Mouse (Mus musculus) liver, postnatal 0 days (tissue): ENCODE results near the gene Gm3542. TPM values are rescaled to one million over a fixed set of nuclear protein-coding genes. Genes with fewer than 3 reads are reported as not detected.
"Not testable (repeated sequence)": the region's sequence is repeated elsewhere in the genome, so short reads cannot be mapped to it uniquely, and the experiment has no call there.

Experiments
- ATAC-seq: fragments of 200-750 bp; cut with Nextera tagmentation; 2 replicates; pipeline ENCODE4 v1.8.0; 2017; ENCODE audit warnings: mild to moderate bottlenecking, moderate library complexity
- DNase-seq: peaks from one replicate; pipeline ENCODE4 v3.0.0-alpha.2; 2016
- H3K27ac ChIP-seq: fragments of 300-500 bp; sonication (generic); 2 replicates; pipeline ENCODE4 v1.5.1; 2014; ENCODE audit warnings: antibody characterized with exemption, moderate library complexity, mild to moderate bottlenecking, low read depth
- H3K27me3 ChIP-seq: fragments of 300-500 bp; sonication (generic); 2 replicates; pipeline ENCODE4 v1.6.1; 2014; ENCODE audit warnings: low read length, control low read depth, mixed read lengths; ENCODE audit not compliant: insufficient read depth
- H3K36me3 ChIP-seq: fragments of 300-500 bp; sonication (generic); replicated peaks from 2 replicates; pipeline ENCODE4 v1.6.1; 2014; ENCODE audit warnings: mild to moderate bottlenecking, control low read depth, low read length, moderate library complexity, mixed read lengths; ENCODE audit not compliant: insufficient read depth
- H3K4me1 ChIP-seq: fragments of 300-500 bp; sonication (generic); 2 replicates; pipeline ENCODE4 v1.6.1; 2014; ENCODE audit warnings: antibody characterized with exemption, mild to moderate bottlenecking, control low read depth; ENCODE audit not compliant: insufficient read depth
- H3K4me2 ChIP-seq: fragments of 300-500 bp; sonication (generic); 2 replicates; pipeline ENCODE4 v1.6.1; 2014; ENCODE audit warnings: low read depth, mild to moderate bottlenecking, low read length, moderate library complexity, mixed read lengths
- H3K4me3 ChIP-seq: fragments of 300-500 bp; sonication (generic); 2 replicates; pipeline ENCODE4 v1.5.1; 2014; ENCODE audit warnings: low read depth, low read length
- H3K9ac ChIP-seq: fragments of 300-500 bp; sonication (generic); replicated peaks from 2 replicates; pipeline ENCODE4 v1.6.1; 2014; ENCODE audit warnings: mild to moderate bottlenecking, moderate library complexity
- H3K9me3 ChIP-seq: fragments of 300-500 bp; sonication (generic); 2 replicates; pipeline ENCODE4 v1.6.1; 2016; ENCODE audit warnings: mild to moderate bottlenecking, control low read depth, low read length, mixed read lengths
- WGBS: fragments of 180-500 bp; shearing (Covaris S2); extraction: QIAGEN DNeasy Blood & Tissue Kit; methylation state at CpG from one replicate; pipeline ENCODE4 v1.1.7; 2014; ENCODE audit not compliant: insufficient replicate concordance; 5-methylcytosine and 5-hydroxymethylcytosine counted together
- polyA plus RNA-seq: library from polyadenylated mRNA; unstranded; fragments of >200 nt; fragmentation: Nextera tagmentation; extraction: Ambion mirVana; gene quantifications from 2 replicates; pipeline ENCODE4 v1.2.1, GENCODE M21; 2015

The Gm3542 gene
- not detected in 2 replicates for polyA plus RNA-seq

DNA sequence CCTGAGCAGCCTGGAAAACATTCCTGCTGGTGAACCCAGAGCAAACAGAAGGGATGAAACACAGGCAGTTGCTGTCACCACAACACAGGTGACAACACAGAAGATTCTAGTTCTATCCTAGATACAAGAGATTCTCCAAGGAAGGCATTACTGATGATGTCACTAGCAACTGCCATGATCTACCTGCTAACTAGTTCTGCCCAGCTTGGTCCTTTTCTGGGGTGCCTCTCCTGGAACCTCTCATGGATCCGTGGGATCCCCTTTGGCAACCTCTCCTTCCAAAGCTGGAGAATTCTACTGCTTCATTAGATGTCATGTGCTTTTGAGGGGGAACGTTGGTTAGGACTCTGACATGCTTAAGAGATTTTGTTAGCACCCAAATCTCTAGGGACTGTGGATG, at the start of gene Gm3542:
TSS of gene Gm3542 (minus strand) at position 101 of the 400 bp plus-strand sequence.
- no CpG with 5 or more reads among the region's 2 CpGs for WGBS
- H3K36me3 ChIP-seq, H3K27me3 ChIP-seq, H3K27ac ChIP-seq, H3K9me3 ChIP-seq, H3K4me3 ChIP-seq, H3K9ac ChIP-seq, H3K4me1 ChIP-seq, DNase-seq, ATAC-seq, H3K4me2 ChIP-seq: not testable (repeated sequence)

Other genes with a start within 250 kb of the Gm3542 start
- gene Gm8279, start 203.4 kb downstream of the Gm3542 start, polyA plus RNA-seq, result not detected in 2 replicates
- gene Gm3317, start 170.4 kb downstream of the Gm3542 start, polyA plus RNA-seq, result not detected in 2 replicates
- gene Gm8271, start 149.1 kb downstream of the Gm3542 start, polyA plus RNA-seq, result not detected in 2 replicates
- gene Gm3526, start 74.3 kb downstream of the Gm3542 start, polyA plus RNA-seq, result not detected in 2 replicates
- gene Gm3500, start 54.1 kb upstream of the Gm3542 start, polyA plus RNA-seq, result not detected in 2 replicates
- not detected in 2 replicates for gene Gm3194, start 120.5 kb upstream of the Gm3542 start, polyA plus RNA-seq
- gene Gm8246, start 142.9 kb upstream of the Gm3542 start, polyA plus RNA-seq, result not detected in 2 replicates
- gene Gm3187, start 149.3 kb upstream of the Gm3542 start, polyA plus RNA-seq, result not detected in 2 replicates
- not detected in 2 replicates for gene Gm3488, start 166.7 kb upstream of the Gm3542 start, polyA plus RNA-seq
- gene Gm3532, start 203.6 kb upstream of the Gm3542 start, polyA plus RNA-seq, result not detected in 2 replicates